ENCODE assay signal across 15 mouse cellular contexts in genomic region chr8:88324760-88325159, GRCm38 (mm10).
"Had no signal": no experiment of that assay in that cellular context is flagged by ENCODE, and none has a peak within 500 bp of the region (broad histone marks: within the 10 kb centered on the region; RNA-seq: fewer than 3 reads in every experiment).

No protein-coding gene starts in this region.

- DNase-seq: kidney, adult 9 months; kidney, postnatal 36 days; layer of hippocampus, adult 9-11 months; layer of hippocampus, postnatal 36 days; left cerebral cortex, postnatal 4 days; right cerebral cortex, postnatal 14 days; thymus, adult 2 months; thymus, postnatal 25 days had no signal

- H3K4me3 ChIP-seq: limb, embryonic 13.5 days; midbrain, embryonic 12.5 days; stomach, embryonic 15.5 days had no signal

- ATAC-seq: inflammation-experienced regulatory T-cells, adult 6 months; intestine, postnatal 0 days; midbrain, embryonic 16.5 days had no signal

- H3K4me2 ChIP-seq: limb, embryonic 13.5 days; midbrain, embryonic 12.5 days; stomach, embryonic 15.5 days had no signal

- H3K27ac ChIP-seq: kidney, postnatal 0 days; limb, embryonic 13.5 days; midbrain, embryonic 12.5 days; stomach, embryonic 15.5 days had no signal

- H3K9me3 ChIP-seq: limb, embryonic 13.5 days; midbrain, embryonic 12.5 days; stomach, embryonic 15.5 days had no signal

- H3K4me1 ChIP-seq: limb, embryonic 13.5 days had no signal

- H3K9ac ChIP-seq: limb, embryonic 13.5 days; midbrain, embryonic 12.5 days; stomach, embryonic 15.5 days had no signal

- H3K27me3 ChIP-seq: limb, embryonic 13.5 days; midbrain, embryonic 12.5 days; stomach, embryonic 15.5 days had no signal
